Comparison of ENCODE assay signal across 17 mouse cellular contexts in genomic region chr9:75676226-75676625, GRCm38 (mm10). TPM values are rescaled to one million over a fixed set of nuclear protein-coding genes. Genes with fewer than 3 reads are reported as not detected.
DNase-seq lines count a peak whose midpoint lies in the region; ATAC-seq and TF ChIP-seq lines count a peak whose summit lies in the region.
"Had no signal": no experiment of that assay in that cellular context is flagged by ENCODE, and none has a peak within 500 bp of the region (broad histone marks: within the 10 kb centered on the region; RNA-seq: fewer than 3 reads in every experiment).

No protein-coding gene starts in this region.

- H3K9me3 ChIP-seq in heart, embryonic 16.5 days (replicated peaks; ENCODE audit: control insufficient read depth, low read length), result no peaks in the 10 kb centered on the region
- H3K9me3 ChIP-seq in forebrain, embryonic 12.5 days, result no peaks in the 10 kb centered on the region
- H3K9me3 ChIP-seq in midbrain, embryonic 11.5 days (ENCODE audit: control insufficient read depth, low read length), result no peaks in the 10 kb centered on the region
- H3K9me3 ChIP-seq: hindbrain, embryonic 10.5 days; kidney, embryonic 15.5 days; liver, embryonic 12.5 days; lung, embryonic 15.5 days had no signal

- no peak overlapping the region for H3K4me3 ChIP-seq in heart, embryonic 16.5 days (ENCODE audit: low read length)
- no peak overlapping the region for H3K4me3 ChIP-seq in forebrain, embryonic 12.5 days (replicated peaks)
- H3K4me3 ChIP-seq in midbrain, embryonic 11.5 days (ENCODE audit: low read depth, low read length), result no peak overlapping the region
- no peak overlapping the region for H3K4me3 ChIP-seq in cerebellum, adult 2 months (replicated peaks; ENCODE audit: insufficient read depth, low read depth, low read length)
- H3K4me3 ChIP-seq: hindbrain, embryonic 10.5 days; kidney, embryonic 15.5 days; liver, embryonic 12.5 days; lung, embryonic 15.5 days had no signal

- H3K27ac ChIP-seq in heart, embryonic 16.5 days (ENCODE audit: low read length), result no peak overlapping the region
- no peak overlapping the region for H3K27ac ChIP-seq in forebrain, embryonic 12.5 days
- H3K27ac ChIP-seq in midbrain, embryonic 11.5 days (ENCODE audit: low read depth, low read length), result no peak overlapping the region
- H3K27ac ChIP-seq in cerebellum, adult 2 months (ENCODE audit: insufficient read depth, low read length), result no peak overlapping the region
- H3K27ac ChIP-seq: hindbrain, embryonic 10.5 days; kidney, embryonic 15.5 days; liver, embryonic 12.5 days; lung, embryonic 15.5 days had no signal

- TF ChIP-seq CTCF in cerebellum, adult 2 months (IDR thresholded peaks at IDR 0.05; ENCODE audit: borderline replicate concordance, insufficient read depth, low read depth, low read length), result no peak

- H3K4me1 ChIP-seq in heart, embryonic 16.5 days (ENCODE audit: control insufficient read depth, insufficient read depth, low read length), result peaks cover 2% of the 10 kb centered on the region; the same call in 1 of the 2 replicates
- no peaks in the 10 kb centered on the region for H3K4me1 ChIP-seq in forebrain, embryonic 12.5 days
- no peaks in the 10 kb centered on the region for H3K4me1 ChIP-seq in midbrain, embryonic 11.5 days (ENCODE audit: control insufficient read depth, insufficient read depth, low read length)
- H3K4me1 ChIP-seq in cerebellum, adult 2 months (ENCODE audit: control insufficient read depth, insufficient read depth, low read length), result no peaks in the 10 kb centered on the region
- H3K4me1 ChIP-seq: hindbrain, embryonic 10.5 days; kidney, embryonic 15.5 days; liver, embryonic 12.5 days; lung, embryonic 15.5 days had no signal

- no peak overlapping the region for H3K9ac ChIP-seq in heart, embryonic 16.5 days (ENCODE audit: low read length)
- no peak overlapping the region for H3K9ac ChIP-seq in forebrain, embryonic 12.5 days
- H3K9ac ChIP-seq in midbrain, embryonic 11.5 days (ENCODE audit: low read length), result no peak overlapping the region
- H3K9ac ChIP-seq: kidney, embryonic 15.5 days; liver, embryonic 12.5 days; lung, embryonic 15.5 days had no signal

- peak; percentile 69 for ATAC-seq in heart, embryonic 16.5 days (replicated peaks; ENCODE audit: extremely low read depth, insufficient read depth, low FRiP score)
- ATAC-seq in forebrain, embryonic 12.5 days (ENCODE audit: low FRiP score), result no peak
- no peak for ATAC-seq in midbrain, embryonic 11.5 days (ENCODE audit: low FRiP score)
- ATAC-seq: forebrain, embryonic 14.5 days; liver, embryonic 12.5 days had no signal

- H3K4me2 ChIP-seq in heart, embryonic 16.5 days (ENCODE audit: low read depth, low read length), result no peak overlapping the region
- no peak overlapping the region for H3K4me2 ChIP-seq in forebrain, embryonic 12.5 days
- no peak overlapping the region for H3K4me2 ChIP-seq in midbrain, embryonic 11.5 days
- H3K4me2 ChIP-seq: kidney, embryonic 15.5 days; liver, embryonic 12.5 days; lung, embryonic 15.5 days had no signal

- no peaks in the 10 kb centered on the region for H3K36me3 ChIP-seq in heart, embryonic 16.5 days (ENCODE audit: control insufficient read depth, insufficient read depth)
- peaks cover 68% of the 10 kb centered on the region for H3K36me3 ChIP-seq in forebrain, embryonic 12.5 days (replicated peaks)
- H3K36me3 ChIP-seq in midbrain, embryonic 11.5 days (ENCODE audit: control insufficient read depth, insufficient read depth, low read length), result peaks cover 10% of the 10 kb centered on the region; the same call in 1 of the 2 replicates
- H3K36me3 ChIP-seq: kidney, embryonic 15.5 days; liver, embryonic 12.5 days; lung, embryonic 15.5 days had no signal

- H3K27me3 ChIP-seq in heart, embryonic 16.5 days (ENCODE audit: control insufficient read depth, insufficient read depth, low read length), result no peaks in the 10 kb centered on the region
- H3K27me3 ChIP-seq in forebrain, embryonic 12.5 days, result no peaks in the 10 kb centered on the region
- H3K27me3 ChIP-seq in midbrain, embryonic 11.5 days (ENCODE audit: control insufficient read depth, insufficient read depth, low read length), result no peaks in the 10 kb centered on the region
- no peaks in the 10 kb centered on the region for H3K27me3 ChIP-seq in cerebellum, adult 2 months (ENCODE audit: control insufficient read depth, insufficient read depth, low read length)
- H3K27me3 ChIP-seq: kidney, embryonic 15.5 days; liver, embryonic 12.5 days; lung, embryonic 15.5 days had no signal

- no peak for TF ChIP-seq POLR2A in cerebellum, adult 2 months (IDR thresholded peaks at IDR 0.05; ENCODE audit: borderline replicate concordance, insufficient read depth, low read length)

- intact Hi-C loops in left cerebral cortex, postnatal 36 days (cut with DNase I), result no loop called here

- peak; percentile 81 for DNase-seq in right cerebral cortex, adult 18-20 months
- no peak for DNase-seq in right cerebral cortex, postnatal 4 days
- peak; percentile 53 to 67 for DNase-seq in left cerebral cortex, postnatal 36 days (ENCODE audit: low spot score in 2 of 2)
- DNase-seq in midbrain, embryonic 11.5 days (ENCODE audit: low spot score, missing footprints), result no peak
- no peak for DNase-seq in cerebellum, adult 2 months
- DNase-seq: adrenal gland, postnatal 14 days; cerebellum, postnatal 10 days; embryo, embryonic 11 days; gastrocnemius, postnatal 36 days had no signal

- 36% methylated on average over 7 of the region's 7 CpGs for WGBS in heart, embryonic 16.5 days
- WGBS in forebrain, embryonic 12.5 days, result 82% methylated on average over 7 of the region's 7 CpGs
- 81% methylated on average over 7 of the region's 7 CpGs for WGBS in midbrain, embryonic 11.5 days
- WGBS in cerebellum, adult 2 months, result 58% methylated on average over 7 of the region's 7 CpGs

RNA-seq across cellular contexts. Expression of gene Scg3, which starts 7.6 kb away (rescaled TPM):
- 0.07 and 0.41 TPM in 2 replicates for polyA plus RNA-seq in heart, embryonic 16.5 days (2015; fragmentation: Nextera tagmentation; extraction: Ambion mirVana)
- 100 to 1,000 TPM; 273 to 322 TPM for total RNA-seq in left cerebral cortex, postnatal 36 days (2021)
- 65.0 and 81.2 TPM in 2 replicates for polyA plus RNA-seq in forebrain, embryonic 12.5 days (2016; fragmentation: Nextera tagmentation; extraction: Ambion mirVana)
- polyA plus RNA-seq in midbrain, embryonic 11.5 days (2014; fragmentation: Nextera tagmentation; extraction: Ambion mirVana), result 63.1 and 73.8 TPM in 2 replicates
- polyA plus RNA-seq in cerebellum, adult 2 months (2012; rRNA removed), result 237 and 254 TPM in 2 replicates
- total RNA-seq: megakaryocyte-erythroid progenitor cell, adult 5-6 weeks had no signal

RNA-seq across cellular contexts. Expression of gene Lysmd2, which starts 50.7 kb away (rescaled TPM):
- 18.7 and 20.8 TPM in 2 replicates for polyA plus RNA-seq in heart, embryonic 16.5 days (2015; fragmentation: Nextera tagmentation; extraction: Ambion mirVana)
- 10 to 100 TPM; 67.6 to 71.9 TPM for total RNA-seq in left cerebral cortex, postnatal 36 days (2021)
- polyA plus RNA-seq in forebrain, embryonic 12.5 days (2016; fragmentation: Nextera tagmentation; extraction: Ambion mirVana), result 13.8 and 15.5 TPM in 2 replicates
- polyA plus RNA-seq in midbrain, embryonic 11.5 days (2014; fragmentation: Nextera tagmentation; extraction: Ambion mirVana), result 12.1 and 14.8 TPM in 2 replicates
- polyA plus RNA-seq in cerebellum, adult 2 months (2012; rRNA removed), result 115 and 120 TPM in 2 replicates

Comparison
In these comparisons a context has a peak if more than half of its experiments do, and no peak if none do; other contexts are left out.
1. DNase-seq: peak in right cerebral cortex, adult 18-20 months (single experiment) and left cerebral cortex, postnatal 36 days (2 of 2); none in right cerebral cortex, postnatal 4 days (single experiment), midbrain, embryonic 11.5 days (single experiment) and cerebellum, adult 2 months (0 of 2).
2. RNA of gene Scg3, which starts 7.6 kb away (polyA plus RNA-seq): 237 to 254 TPM in cerebellum, adult 2 months, 65.0 to 81.2 TPM in forebrain, embryonic 12.5 days and 63.1 to 73.8 TPM in midbrain, embryonic 11.5 days; 0.07 to 0.41 TPM in heart, embryonic 16.5 days; every median in the first group is over 10 times any median in the second.